Mouse (Mus musculus) bone marrow macrophage, adult 2 months (primary cell): Measurements from ENCODE around the gene Cep41.

Experiments
- CTCF ChIP-seq: IDR thresholded peaks from 2 replicates; pipeline ENCODE4 v1.5.1; 2012; ENCODE audit warnings: low read depth, mild to moderate bottlenecking, low read length, moderate library complexity
- POLR2A ChIP-seq: IDR thresholded peaks from 2 replicates; pipeline ENCODE4 v1.6.1; 2012; ENCODE audit warnings: mild to moderate bottlenecking, low read depth, low read length, borderline replicate concordance

DNA sequence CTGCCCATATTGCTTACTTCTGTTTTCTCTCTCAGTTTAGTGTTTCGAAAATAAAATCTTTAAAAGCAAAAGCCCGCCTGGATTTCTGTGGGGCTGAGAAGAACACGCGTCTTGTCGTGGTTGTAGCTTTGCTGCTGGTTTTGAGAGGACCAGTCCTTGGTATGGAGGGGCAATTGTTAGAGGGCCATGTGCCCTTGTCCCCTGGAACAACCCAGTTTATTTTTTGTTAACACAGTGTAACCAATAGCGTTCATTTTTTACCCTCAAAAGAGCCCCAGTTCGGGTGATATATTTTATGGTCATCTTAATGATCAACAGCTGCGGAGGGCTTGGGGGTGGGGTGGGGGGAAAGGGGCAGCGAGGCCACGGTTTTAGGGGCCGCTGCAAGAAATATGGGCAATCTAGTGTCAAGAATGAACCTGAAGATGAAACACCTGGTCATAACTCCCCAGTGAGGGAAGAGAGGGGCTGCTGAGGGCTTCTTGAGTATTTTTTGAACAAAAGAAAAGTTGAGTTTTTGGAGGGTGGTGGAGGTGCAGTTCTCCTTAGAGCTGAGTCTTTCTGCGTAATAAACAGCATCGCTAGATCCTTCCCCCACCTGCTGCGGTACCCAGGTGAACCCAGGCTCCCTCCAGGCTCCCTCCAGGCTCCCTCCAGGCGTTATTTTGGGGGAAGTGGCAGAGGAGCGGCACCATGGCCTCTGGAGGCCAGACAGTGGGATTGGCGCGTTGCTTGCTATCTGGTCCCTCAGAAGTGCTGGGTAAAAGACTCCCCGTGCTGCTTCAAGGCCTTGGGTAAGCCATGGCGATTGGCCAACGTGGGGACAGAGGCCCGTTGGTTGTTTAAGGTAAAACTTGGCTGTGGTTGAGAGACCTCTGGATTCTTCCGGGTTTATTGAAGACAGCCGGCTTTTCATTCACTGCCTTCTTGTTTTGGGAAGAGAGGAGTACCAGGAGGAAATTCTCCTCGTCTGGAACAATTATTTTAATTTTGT is 17.1 kb upstream of the Cep41 start:
- TF ChIP-seq CTCF (no peak), POLR2A (no peak)
